Mouse (Mus musculus) hindlimb bud, embryonic 11.5 days (tissue): ENCODE data around the gene Olfr741.

Experiments used
- DNase-seq: peaks from one replicate; pipeline ENCODE4 v3.0.0-alpha.2; 2012; ENCODE audit warnings: low read depth, low spot score; ENCODE audit errors: extremely low spot score

Olfr741 gene

DNA sequence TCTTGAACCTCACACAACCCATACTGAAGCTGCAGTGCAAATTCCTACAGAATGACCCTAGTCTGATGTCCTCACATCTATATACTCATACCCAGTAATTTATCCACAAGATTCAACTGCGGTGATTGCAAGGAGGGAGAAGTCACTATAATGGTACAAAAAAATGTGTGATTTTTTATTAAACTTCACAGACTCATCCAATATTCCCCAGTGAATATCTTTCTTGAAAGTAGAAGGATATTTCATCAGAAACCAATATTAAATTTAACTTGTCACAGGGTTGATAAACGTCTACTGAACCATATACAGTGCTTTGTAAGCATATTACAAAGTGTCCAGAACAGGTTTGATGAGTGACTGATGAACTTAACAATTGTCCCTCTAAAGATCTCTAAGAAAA lies at the start of gene Olfr741:
Gene Olfr741, plus strand, starts transcription at position 301 of the 400 bp plus-strand sequence.
- DNase-seq, result no peak

DNA sequence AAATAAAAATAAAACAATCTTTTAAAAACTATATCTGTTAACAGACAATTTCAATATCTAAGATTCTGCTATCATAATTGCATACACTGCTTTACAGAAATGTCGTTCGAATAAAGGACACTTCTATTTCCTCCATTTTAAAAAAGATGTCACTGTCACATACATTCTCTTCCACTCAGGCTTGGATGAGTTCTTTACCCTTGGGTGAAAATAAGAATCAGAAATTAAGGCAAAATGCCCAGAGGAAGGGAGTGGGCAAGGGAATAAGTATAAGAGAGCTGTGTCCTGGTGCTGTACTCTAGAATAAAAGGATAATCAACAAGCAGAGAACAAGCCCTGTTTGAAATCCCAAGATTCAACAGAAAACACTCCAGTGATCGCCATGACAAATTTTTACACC lies 27.3 kb upstream of the Olfr741 start, which contains the start of gene Olfr740:
Gene Olfr740, plus strand, starts transcription at position 301 of the 400 bp plus-strand sequence.
- DNase-seq, result no peak

DNA sequence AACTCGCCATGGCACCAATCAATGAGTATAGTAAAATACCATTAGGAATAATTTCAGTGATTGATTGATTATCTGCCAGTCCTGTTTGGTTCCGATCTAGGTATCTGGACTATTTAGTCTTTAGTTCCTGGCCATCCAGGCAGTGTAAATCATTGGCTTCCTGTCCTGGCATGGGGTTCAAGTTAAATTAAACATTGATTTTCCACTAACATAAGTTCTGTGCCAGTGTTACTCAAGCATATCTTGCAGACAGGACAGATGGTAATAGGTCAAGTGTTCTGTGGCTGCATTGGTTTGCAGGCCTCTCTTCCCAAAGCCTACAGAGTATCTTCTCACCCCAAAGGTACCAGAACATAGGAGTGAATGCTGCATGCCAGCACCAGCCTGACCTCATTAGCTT lies 5.9 kb downstream of the Olfr741 start:
- DNase-seq, result no peak

DNA sequence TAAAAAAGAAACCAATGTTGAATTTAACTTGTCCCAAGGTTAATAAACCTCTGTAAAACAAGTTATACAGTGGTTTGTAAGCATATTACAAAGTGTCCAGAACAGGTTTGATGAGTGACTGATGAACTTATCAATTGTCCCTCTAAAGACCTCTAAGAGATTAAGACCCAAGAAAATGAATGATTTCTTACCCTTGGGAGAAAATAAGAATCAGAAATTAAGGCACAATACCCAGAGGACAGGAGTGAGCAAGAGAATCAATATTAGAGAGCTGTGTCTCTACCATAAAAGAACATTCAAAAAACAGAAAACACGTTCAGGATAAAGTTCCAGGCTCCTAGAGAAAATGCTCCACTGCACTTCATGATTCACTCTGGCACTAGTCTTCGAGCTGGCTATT lies 30.8 kb downstream of the Olfr741 start, which contains the start of gene Olfr742:
Gene Olfr742, plus strand, starts transcription at position 301 of the 400 bp plus-strand sequence.
- no peak for DNase-seq

DNA sequence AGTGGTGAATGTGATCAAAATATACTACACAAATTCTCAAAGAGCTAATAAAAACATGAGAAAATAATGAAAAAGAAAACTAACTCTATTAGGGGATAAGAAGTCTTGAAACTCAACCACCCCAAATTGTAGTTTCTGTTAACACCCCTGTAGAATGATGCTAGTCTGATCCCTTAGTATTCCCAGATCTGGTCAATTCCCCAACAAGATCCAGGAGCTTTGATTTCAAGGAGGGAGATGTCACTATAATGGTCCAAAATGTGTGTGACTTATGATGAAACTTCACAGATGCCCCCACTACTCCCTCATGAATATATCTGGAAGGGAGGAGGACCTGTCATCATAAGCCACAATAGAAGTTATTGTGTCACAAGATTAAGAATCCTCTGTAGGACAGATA lies 49.0 kb downstream of the Olfr741 start, which contains the start of gene Olfr743:
Gene Olfr743, plus strand, starts transcription at position 301 of the 400 bp plus-strand sequence.
- no peak for DNase-seq
